Mouse (Mus musculus): Measurements from ENCODE around the gene Dhx37.
"Not testable (repeated sequence)": the region's sequence is repeated elsewhere in the genome, so short reads cannot be mapped to it uniquely, and the experiment has no call there.

Gene Dhx37

DNA sequence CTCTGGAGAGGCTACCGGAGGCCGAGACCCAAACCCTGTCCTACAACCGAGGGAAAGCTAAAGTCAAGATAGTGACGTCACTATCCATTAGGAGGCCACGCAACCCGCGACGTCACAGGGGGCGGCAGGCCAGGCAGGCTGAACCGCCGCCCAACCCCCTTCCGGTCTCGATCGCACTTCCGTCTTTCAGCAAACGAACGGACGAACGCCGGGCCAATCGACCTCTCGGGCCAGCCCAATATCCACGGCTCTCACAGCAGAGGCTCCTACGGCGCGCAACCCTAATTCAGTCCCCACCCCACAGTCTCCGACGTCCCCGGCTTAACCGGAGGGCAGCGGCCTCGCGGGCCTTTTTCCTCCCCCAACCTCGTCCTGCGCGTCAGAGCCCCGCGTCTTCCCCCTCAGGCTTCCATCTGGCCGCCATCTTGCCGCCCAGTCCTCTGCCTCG is 44.8 kb downstream of the Dhx37 start, which contains the start of gene Gm10382:
Gene Gm10382, plus strand, starts transcription at position 192 of the 448 bp plus-strand sequence.
- in situ Hi-C loops (cut with MboI): no loop called here

DNA sequence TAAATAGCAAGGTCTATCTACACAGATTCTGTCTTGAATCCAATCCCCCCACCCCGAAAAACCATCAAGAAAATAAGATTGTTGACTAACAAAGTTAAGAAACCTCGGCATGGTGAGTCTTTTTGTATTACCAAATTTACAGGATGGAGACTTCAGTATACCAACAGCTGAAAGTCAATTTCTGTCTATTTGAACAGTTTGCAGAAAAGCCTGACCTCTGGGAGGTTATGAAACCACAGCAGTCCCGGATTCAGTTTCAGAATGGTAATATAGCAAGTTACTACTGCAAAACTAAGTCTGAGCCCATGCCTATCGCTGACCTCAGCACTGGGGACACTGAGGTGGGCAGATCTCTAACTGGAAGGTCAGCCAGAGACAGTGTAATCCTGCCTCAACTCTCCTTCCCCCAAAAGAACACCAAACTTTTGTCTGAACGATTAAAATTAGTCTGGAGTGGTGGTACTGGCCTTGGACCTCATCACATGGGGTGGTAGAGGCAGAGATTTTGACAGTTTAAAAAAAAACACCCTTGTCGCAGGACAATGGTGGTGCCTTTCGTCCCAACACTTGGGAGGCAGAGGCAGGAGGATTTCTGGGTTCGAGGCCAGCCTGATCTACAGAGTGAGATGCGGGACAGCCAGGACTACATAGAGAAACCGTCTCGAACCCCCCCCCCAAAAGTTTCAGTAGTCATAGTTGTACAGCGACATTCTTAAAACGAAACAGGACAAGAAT is 45.4 kb downstream of the Dhx37 start:
- in situ Hi-C loops (cut with MboI): no loop called here

DNA sequence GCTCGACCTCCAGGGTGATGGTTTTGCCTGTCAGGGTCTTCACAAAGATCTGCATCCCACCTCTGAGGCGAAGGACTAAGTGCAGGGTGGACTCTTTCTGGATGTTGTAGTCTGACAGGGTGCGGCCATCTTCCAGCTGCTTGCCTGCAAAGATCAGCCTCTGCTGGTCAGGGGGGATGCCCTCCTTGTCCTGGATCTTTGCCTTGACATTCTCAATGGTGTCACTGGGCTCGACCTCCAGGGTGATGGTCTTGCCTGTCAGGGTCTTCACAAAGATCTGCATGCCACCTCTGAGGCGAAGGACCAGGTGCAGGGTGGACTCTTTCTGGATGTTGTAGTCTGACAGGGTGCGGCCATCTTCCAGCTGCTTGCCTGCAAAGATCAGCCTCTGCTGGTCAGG is 46.6 kb downstream of the Dhx37 start:
- in situ Hi-C loops (cut with MboI): not testable (repeated sequence)

DNA sequence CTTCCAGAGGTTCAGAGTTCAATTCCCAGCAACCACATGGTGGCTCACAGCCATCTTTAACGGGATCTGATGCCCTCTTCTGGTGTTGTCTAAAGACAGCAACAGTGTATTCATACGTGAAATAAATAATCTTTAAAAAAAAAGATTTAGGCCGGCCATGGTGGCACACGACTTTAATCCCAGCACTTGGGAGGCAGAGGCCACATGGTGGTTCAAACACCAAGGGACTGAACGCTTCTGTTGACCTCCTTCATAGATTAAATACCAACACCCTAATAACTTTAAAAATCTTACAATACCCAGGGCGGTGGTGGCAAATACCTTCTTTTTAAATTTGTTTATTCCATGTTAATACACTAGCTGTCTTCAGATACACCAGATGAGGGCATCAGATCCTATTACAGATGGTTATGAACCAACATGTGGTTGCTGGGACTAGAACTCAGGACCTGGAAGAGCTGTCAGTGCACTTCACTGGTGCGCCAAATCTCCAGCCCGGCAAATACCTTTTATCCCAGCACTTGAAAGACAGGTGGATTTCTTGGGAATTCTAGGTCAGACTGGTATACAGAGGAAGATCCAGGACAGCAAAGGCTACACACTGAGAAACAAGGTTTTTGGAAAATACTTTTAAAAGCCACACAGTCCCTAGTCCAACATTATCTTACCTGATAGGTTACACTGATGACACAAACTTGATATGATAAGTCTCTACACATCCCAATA is 48.5 kb downstream of the Dhx37 start:
- in situ Hi-C loops (cut with MboI): no loop called here

DNA sequence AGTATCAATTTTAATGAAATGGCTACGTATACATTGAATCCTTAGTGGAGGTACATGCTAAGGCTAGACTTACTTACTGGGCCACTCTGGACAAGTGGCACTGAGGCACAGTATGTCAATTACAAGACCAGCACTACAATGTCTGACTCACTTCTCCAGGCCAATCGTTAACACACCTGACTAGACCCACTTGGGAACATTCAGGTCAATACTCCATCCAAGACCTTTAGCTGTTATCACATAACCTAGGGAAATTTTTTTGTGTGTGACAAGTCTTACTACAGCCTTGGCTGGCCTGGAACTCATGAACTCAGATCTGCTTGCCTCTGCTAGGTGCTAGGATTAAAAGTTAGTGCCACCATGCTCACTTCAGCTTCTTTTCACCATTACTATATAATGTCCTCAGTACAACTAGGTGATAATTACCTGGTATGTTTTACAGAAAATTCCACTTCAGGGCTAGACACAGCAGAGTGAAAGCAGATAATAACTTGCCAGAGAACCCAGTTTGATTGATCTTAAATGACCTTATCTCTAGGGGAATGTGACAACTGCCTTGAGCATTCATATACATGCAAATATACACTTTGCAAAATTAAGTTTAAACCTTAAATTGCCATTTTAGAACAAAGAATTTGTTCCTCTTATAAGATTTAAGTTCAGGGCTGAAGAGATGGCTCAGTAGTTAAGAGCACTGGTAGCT is 49.3 kb downstream of the Dhx37 start:
- in situ Hi-C loops (cut with MboI): no loop called here

DNA sequence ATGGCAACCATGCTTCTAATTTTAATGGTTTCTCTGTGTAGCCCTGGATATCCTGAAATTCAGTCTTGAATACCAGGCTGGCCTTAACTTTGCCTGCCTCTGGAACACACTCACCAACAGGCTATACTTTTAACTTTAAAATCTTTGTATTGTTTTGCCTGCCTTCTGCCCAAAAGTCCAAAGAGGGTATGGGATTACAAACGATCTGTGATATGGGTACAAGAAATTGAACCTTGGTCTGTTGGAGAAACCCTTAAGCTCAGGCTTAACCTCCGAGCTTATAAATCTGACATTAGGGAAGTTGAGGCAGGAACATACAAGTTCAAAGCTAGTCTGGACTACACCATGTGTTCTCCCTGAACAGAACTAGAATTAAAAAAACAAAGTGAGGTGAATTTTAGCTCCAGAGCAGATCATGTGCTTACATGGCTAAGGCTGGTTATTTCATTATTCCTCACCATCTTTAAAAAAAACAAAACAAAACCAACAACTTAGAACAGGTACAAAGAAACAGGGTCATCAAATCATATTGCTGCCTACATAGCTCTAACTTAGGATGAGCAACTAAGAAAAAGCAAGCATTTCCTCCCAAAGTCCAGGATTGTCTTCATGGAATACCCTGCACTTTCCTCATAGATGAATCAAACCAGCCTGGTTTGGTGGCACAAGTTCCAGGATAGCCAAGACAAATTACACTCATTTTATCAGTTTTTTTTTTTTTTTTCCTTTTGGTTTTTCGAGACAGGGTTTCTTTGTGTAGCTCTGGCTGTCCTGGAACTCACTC is 50.1 kb downstream of the Dhx37 start:
- in situ Hi-C loops (cut with MboI): no loop called here

DNA sequence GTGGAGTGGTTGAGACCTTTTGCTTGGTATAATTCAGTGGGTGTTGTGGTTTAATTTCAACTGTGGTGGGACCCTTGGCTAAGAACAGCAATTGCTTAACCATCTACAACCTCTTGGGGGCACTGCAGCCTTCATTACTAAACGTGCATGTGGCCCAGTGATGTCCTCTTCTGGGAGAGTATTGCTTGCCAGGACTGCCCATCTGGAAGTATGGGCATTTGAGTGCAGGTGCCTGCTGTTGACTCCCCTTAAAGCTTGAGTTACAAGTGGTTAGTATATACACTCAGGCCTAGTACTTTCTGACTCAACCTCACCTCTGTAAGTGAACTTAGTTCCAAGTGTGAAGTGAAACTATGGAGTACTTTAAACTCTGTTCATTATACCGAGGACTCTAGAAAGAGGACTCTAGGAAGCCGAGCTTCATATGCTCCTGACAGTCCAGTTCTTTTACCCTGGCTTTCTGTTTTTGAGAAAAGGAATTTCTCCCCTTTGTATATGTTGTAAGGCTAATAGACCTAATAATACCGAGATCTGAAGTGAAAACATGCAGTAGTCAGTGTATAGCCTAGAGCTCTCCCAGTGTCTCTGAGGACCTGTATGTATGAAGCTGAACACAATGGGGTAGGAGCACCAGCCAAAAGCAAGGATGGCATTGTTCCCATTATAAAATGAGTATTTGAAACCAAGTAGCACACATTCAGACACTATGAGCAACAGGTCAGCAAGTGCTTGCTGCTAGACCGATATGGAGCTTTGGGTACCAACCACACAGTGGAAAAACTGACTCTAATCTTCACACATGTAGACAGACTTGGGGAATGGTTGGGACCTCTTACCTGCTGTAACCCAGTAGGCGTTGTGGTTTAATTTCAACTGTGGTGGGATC is 51.0 kb downstream of the Dhx37 start:
- in situ Hi-C loops (cut with MboI): no loop called here

DNA sequence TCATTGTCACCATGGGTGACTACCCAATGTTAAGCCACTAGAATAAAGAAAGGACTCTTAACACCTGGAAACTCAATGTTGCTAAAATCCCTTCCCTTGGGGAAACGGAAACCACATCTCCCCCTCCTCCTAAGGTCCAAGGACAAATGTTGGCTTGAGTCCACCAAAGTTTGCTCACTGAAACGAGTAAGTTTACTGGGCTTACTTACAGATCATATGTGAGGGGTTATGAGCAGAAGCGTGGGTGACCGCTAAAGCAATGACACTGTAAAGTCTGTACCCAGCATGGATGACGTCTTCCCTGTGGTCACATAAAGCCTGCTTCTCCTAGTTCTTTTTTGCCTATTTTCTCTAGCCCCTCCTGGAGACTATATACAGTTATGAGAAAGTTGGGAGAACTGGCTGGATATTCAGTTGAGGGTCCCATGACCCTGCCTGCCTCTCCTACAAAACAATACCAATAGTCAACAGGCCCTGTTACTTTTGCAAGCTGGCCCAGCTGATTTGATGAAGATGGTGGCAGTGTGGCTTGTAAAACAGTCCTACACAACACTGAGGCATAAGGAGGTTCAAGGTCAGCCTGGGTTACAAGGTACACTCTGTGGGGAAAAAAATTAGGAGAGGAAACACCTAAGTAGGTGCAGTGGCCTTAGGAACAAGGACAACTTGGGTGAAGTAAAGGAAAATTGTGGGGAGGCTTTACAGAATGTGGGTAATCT is 51.8 kb downstream of the Dhx37 start:
- in situ Hi-C loops (cut with MboI): no loop called here

DNA sequence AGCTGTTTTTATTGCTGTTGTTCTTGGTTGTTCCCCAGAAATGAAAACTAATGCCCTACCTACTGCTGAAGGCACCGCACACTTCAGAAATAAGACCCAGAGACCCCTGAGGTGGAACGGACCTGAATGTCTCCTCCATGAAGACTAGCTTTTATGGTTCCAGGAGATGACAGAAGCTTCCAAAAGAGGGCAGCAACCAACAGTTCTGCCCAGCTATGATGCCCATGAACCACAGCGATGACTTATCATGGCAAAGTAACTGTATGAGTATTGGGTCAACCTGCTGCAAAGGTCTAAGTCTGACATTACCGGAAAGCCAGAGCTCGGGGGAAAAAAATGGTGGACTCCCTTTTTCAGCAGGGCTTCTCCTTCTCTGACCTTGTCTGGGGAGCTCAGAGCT is 55.0 kb downstream of the Dhx37 start:
- in situ Hi-C loops (cut with MboI): no loop called here

DNA sequence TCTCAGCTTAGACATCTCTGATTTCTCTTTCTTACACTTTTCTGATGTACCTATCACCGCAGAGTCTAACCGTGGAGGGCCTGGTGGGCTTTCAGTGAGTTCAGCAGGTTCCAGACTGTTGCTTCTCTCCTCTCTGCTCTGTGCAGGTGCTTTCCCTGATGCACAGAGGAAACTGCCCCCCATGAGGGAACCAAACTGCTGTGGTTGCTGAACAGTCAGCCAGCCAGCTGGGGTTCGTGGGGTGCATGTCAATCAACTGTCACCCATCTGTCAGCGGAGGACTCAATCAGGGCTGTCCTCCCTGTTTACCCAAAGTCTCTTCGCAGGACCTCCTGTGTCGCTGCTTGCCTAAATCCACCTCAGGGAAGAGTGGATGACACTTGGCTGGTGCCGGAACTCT is 56.7 kb downstream of the Dhx37 start:
- in situ Hi-C loops (cut with MboI): no loop called here

DNA sequence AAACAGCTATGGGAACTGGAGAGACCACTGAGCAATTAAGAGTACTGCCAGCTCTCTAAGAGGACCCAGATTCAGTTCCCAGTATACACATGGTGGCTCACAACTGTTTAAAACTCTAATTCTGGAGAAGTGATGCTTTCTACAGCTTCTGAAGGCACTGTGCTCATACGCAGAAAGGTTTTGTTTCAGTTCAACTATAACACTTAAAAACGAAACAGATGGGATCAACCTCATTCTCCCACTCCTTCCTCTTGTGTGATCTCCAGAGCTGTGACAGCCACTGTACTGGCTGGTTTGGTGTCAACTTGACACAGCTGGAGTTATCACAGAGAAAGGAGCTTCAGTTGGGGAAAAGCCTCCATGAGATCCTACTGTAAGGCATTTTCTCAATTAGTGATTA is 58.0 kb downstream of the Dhx37 start:
- in situ Hi-C loops (cut with MboI): no loop called here

DNA sequence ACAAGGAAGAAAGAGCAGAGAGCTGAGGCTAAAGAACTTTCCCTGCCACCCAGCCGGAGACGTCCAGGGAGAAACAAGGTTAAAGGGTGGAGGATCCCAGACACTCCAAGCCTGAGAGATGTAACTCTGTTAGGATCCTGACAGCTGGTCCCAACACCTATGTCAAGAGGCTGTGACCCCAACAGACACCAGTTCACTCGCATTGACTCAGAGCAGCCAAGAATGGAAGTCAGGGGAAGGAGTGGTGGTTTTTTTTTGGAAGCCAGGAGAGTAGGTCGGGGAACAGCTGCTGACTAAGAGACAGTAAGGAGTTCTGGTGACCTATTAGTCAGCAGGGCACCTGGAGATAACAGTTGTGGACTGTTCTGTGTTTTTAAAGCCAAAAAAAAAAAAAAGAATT is 61.9 kb downstream of the Dhx37 start:
- in situ Hi-C loops (cut with MboI): no loop called here

DNA sequence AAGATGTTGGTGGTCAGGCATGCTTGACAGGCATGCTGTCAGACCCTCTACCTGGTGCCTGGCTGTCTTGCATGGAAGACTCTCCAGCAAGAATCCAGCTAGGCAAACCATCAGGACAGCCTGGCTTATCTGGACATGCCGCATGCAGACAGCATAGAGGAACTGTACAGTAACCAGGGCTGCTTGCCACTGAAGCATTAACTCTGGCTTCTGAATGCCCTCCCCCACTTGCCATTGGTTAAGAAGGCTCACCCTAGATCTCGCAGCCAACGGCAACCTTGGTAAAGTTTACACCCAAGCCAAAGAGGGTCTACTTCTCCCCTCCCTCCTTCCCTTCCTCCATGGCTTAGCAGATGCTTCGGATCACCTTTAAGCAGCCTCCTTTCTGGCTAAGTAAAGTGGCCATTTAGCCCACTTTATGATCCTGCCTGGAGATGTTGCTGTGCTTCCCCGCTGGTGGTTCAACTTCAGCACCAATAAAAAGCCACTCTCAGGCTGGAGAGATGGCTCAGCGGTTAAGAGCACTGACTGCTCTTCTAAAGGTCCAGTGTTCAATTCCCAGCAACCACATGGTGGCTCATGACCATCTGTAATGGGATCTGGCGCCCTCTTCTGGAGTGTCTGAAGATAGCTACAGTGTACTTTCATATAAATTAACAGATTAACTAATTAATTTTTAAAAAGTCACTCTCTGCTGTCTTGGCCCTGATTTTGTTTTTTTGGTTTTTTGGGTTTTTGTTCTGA is 62.8 kb downstream of the Dhx37 start:
- in situ Hi-C loops (cut with MboI): no loop called here

DNA sequence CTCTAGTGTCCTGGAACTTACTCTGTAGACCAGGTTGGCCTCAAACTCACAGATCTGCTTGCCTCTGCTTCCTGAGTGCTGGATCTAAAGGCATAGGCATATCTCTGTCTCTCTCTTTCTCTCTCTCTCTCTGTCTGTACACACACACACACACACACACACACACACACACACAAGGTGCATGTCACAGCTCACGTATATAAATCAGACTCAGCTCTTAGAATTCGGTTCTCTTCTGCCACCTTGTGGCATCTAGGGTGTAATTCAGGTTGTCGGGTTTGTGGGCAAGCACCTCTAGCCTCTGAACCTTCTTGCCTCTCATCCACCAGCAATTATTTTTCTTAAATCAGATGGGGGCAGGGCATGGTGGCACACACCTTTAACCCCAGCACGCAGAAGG is 65.4 kb downstream of the Dhx37 start:
- in situ Hi-C loops (cut with MboI): no loop called here

DNA sequence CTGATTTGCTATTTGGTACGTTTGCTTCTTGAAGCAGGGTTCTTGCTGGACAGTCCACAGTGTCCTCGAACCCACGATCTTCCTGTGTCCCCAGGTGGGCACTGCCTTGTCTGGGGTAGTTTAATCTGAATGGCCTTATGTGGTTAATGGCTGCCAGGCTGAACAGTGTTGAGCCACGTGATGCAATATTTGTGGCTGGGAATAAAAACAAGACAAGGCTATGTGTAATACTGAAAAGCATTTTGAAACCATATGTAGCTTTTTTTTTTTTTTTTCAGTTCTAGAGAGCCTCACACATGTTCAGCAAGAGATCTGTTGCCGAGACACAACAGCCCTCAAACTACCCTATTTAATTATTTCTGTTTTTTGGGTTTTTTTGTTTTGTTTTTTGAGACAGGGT is 65.8 kb downstream of the Dhx37 start:
- in situ Hi-C loops (cut with MboI): no loop called here

DNA sequence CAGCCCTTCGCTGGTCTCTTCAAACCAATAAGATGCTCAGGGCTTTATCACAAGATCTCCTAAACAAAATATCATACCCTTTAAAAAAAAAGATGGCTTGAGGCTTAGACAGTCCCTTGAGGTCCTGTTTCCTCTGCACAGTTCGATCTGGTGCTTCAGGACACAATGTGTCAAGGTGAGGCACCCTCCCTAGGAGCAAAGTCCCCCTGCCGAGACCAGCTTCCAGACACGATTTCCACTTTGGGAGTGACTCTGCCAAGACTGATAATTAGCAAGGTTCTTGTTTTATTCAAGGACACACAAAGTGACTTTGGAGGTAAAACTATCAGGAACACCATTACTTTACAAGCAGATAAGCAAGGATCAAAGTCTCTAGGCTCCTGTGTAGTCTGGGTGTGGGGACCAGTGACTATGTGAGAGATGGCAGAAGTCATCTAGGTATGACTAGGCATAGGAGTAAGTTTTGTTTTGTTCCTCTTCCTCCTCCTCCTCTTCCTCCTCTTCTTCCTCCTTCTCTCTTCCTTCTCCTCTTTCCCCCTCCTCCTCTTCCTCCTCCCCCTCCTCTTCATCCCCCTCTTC is 69.0 kb downstream of the Dhx37 start:
- in situ Hi-C loops (cut with MboI): no loop called here

DNA sequence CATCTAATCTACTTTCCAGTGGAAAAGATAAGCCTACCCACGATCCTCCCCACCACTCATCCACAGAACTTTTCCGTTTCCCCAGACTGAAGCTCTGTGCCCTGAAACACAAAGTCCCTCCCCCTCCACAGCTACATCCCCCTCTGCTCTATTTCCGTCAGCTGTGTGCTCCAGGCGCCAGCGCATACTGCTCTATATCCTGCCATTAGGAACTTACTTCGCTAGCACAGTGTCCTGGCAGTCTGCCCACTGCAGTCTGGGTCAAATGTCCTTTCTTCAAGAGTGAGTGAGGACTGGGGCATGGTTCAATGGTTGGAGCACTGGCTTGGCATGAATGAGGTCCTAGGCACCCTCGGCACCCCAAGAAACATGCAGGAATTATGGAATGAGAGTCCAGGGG is 70.0 kb downstream of the Dhx37 start:
- in situ Hi-C loops (cut with MboI): no loop called here
